Mouse (Mus musculus) cerebellum, postnatal 36 days (tissue): ENCODE measurements at regions not wholly inside any gene's neighbourhood (a gene's known extent, or its start where the extent isn't known, plus 50 kb on each side); places are given as distances from the start of the nearest gene placed in this dataset.
"Not testable (repeated sequence)": the region's sequence is repeated elsewhere in the genome, so short reads cannot be mapped to it uniquely, and the experiment has no call there.

Experiments used
- DNase-seq, 2 experiments: peaks; one replicate each; pipeline ENCODE4 v3.0.0; 2021 to 2022; ENCODE audit warnings: mixed read lengths in 2 of 2

GRCm38 (mm10) chr6:60657117-60657911 lies 172.3 kb downstream of the Snca start:
- no peak for DNase-seq

DNA sequence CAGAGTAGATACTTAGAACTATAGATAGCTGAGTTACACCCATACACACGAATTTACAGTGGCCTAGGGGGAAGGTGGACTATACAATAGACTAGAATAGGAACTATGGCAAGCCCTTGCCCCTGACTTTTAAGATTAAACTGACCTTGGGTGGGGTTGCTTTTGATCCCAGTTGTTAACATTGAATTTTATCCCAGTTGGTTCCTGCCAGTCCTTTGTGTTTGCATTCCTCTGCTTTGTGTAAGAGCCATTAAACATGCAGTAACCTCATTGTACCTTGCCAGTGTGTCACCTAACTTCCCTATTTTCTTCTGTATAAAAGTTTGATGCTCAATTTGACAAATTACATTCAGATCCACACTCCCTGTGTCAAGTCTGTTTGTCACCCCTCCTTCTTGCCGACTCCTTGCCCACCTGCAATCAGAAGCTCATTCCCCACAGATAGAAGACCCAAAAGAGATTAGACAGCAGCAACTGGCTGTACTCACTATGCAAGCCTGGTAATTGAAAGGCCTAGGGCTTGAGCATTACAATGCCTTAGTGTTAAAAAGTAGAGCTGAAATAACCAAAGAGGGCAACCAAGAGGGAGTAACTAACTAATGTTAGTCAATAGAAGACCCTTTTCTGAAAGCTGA lies 182.6 kb downstream of the Snca start:
- not testable (repeated sequence) for DNase-seq

DNA sequence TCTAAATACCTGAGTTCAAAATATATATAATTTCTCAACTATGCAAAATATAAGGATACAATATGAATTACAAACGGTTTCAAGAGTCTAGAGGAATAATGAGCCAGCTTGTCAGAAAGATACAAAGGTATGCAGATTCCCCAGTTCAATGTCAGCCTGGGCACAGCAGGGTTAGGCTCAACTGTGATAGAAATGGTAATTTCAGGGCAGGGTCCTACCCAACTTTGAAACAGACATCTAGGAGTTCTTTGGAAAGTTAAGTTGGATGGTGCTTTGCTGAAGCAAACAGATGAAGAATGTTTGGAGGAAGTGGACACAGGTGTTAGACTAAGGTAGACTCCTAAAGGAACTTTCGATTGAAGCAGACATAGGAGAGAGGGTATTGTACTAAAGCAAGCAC lies 187.4 kb downstream of the Snca start:
- no peak for DNase-seq

DNA sequence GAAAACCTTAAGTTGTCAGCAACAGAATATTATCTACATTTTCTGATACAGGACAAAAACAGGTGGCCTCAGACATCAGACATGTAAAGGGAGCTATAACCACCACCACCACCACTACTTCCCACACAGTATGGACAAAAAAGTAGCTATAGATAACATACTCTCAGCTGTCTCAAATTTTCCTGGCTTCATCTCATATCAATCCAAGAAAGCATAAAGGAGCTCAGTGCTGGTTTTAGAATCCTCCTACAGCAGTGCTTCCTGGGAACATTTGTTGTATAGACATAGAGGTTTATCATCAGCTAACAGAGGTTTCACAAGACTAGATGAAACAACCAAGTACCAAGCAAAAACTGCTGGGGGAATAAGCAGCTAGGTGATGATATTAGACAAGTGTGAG lies 213.3 kb downstream of the Snca start:
- DNase-seq = no peak

DNA sequence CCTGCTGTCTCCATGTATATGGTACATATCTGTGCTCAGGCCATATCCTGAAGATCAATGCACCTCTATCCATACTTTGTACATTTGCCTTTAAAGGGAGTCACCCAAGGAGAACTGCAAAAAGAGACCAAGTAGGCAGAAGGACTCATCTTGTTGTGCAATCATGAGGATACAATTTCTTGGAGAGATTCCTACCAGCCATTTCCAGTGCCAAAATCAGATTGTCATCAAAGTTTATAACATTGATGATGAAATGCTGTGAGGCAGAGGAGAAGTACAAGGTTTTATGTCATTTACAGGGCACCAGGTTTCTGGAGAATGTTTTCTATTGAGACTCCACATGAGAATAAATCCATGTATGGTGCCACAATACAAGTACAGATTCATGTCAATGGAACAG lies 229.5 kb downstream of the Snca start:
- DNase-seq = no peak

DNA sequence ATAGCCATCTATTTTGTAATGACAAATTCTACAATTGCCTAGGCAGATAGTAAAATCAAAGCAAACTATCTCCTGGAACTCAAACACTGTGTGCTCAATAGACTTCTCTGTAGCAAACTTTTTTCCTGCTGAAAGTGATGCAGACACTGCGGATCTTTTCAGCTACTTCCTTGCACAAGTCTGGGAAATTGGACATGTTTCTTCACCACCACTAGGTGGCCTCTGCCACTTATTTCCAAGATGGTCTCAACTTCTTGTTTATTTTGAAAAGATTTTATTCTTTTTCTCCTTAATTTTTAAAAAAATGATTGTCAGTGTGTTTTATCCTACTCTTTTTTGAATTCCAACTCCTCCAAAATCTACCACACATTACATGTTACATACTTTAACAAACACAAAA lies 265.4 kb downstream of the Snca start:
- no peak for DNase-seq

DNA sequence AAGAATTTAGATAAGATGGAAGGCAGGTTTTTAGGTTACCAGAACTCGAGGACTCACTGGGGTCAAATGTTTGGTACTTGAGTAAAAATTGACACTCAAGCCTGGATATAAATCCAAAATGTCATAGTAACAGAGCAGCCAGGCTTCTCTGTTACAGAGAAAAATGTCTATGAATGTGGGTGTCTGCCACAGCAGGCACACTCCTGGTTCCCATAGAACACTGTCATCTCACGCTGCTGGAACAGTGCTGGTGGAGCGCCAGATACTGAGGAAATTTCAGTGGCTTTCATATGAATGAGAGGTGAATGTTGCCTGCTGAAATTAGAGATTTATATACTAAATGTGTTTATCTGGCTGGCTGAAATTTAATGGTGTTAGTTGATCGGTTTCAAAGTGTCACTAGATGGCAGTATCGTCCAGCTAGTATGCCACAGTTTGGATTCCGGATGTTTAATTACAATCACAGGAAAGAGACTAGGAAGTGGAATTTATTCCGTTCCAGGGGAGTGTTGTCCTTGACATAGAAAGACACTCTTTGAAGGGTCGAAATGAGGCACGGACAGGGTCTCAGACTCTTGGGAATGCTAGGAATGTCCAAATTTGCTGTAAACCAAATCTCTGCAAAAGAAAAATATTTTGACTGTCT lies 273.9 kb downstream of the Snca start:
- DNase-seq = peak in 1 of 2 experiments; percentile 17
